Mouse (Mus musculus) bone marrow macrophage, adult 2 months (primary cell): ENCODE results near the gene Pcdh8.

Experiments
- CTCF ChIP-seq: IDR thresholded peaks from 2 replicates; pipeline ENCODE4 v1.5.1; 2012; ENCODE audit warnings: low read depth, mild to moderate bottlenecking, low read length, moderate library complexity
- POLR2A ChIP-seq: IDR thresholded peaks from 2 replicates; pipeline ENCODE4 v1.6.1; 2012; ENCODE audit warnings: mild to moderate bottlenecking, low read depth, low read length, borderline replicate concordance

- TF ChIP-seq CTCF (no peak), POLR2A (no peak)
Observed at GRCm38 (mm10) chr14:79728811-79729210, 42.3 kb downstream of the Pcdh8 start.
